Mouse (Mus musculus) spleen, adult 18-20 months (tissue): ENCODE results near the gene Safb.
"Not testable (repeated sequence)": the region's sequence is repeated elsewhere in the genome, so short reads cannot be mapped to it uniquely, and the experiment has no call there.

ENCODE experiments used
- DNase-seq, 2 experiments: peaks; one replicate each; pipeline ENCODE4 v3.0.0; 2022; ENCODE audit warnings: mixed read lengths in 2 of 2

Gene Safb

DNA sequence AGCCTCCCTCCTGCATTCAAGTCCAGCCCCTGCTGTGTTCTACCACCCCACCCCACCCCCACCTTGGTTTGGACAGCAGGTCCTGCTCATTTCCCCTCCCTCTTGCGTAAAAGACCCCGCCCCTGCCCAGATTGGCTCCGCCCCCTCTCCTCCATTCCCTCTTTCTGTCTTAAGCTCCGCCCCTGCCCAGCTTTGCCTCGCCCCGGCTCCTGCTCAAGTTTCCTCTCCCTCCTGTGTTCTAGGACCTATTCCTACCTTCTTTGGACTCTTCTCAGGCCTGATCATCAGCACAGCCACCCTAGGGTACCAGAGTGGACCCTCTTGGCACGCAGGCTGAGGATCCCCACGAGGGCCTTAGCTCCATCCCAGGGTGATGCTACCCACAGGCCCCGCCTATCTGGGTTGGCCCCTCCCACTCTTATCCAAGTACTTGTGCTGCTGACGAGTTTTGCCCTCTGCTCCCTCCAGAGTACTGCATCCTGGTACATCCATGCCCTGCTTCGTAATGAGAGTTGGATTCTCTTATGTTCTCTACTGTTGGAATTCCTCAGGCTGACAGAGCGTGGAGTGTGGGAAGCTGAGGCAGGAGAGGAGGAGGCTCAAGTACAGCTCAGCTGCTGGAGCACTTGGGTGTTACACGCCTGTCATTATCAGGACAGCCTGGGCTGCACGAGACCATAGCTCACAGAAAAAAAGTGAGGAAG lies 27.4 kb downstream of the Safb start:
- peak in 1 of 2 experiments; percentile 35 for DNase-seq

DNA sequence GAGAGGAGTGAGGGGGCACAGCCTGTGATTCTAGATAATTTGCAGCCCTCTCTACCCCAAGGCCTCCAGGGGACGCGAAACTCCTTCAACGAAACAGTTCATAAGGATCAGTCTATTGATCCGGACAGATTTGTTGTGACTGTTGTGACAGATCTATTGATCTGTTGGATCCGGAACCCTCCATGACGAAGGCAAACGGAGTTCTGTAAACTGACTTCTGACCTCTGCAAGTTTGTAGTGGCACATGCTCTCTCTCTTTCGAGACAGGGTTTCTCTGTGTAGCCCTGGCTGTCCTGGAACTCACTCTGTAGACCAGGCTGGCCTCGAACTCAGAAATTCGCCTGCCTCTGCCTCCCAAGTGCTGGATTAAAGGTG lies 27.9 kb downstream of the Safb start:
- DNase-seq, result not testable (repeated sequence)

DNA sequence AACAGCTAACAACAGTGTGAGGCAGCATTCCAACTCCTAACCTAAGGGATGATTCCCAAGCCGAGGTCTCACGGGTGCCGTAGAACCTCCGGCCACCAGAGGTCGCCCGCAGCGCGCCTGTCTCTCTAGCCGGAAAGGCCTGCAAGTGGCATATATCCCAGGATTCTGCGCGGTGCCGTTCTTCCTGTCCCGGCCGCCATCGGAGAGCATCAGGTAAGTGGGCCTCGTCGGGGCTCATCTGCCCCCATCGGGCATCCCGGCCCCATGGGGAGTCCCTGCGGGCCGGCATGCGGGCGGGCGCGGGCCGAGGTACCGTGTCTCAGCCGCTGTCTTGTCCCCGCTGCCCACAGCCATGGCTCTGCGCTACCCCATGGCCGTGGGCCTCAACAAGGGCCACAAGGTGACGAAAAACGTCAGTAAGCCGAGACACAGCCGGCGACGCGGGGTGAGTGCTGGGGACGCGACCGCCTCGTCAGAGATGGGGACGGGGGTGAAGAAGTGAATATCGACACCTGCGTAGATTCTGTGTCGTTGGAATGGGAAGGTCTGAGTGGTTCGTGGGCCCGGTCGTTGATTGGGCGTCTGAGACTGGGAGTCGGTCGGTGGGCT lies 28.7 kb downstream of the Safb start, which contains the start of gene Rpl36:
Rpl36 (plus strand) TSS at position 181 of the 609 bp plus-strand sequence.
- DNase-seq, result peak; percentile 85 to 94

DNA sequence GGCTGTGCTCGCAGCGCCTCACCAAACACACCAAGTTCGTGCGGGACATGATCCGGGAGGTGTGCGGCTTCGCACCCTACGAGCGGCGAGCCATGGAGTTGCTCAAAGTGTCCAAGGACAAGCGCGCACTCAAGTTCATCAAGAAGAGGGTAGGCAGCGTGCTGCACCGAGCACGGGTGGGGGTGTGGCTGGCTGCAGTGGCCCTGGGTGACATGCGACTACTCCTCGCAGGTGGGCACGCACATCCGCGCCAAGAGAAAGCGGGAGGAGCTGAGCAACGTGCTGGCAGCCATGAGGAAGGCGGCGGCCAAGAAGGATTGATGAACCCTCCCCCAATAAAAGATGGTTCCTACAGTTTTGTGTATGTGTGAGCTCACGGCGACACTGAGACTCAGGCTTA lies 29.3 kb downstream of the Safb start:
- not testable (repeated sequence) for DNase-seq

DNA sequence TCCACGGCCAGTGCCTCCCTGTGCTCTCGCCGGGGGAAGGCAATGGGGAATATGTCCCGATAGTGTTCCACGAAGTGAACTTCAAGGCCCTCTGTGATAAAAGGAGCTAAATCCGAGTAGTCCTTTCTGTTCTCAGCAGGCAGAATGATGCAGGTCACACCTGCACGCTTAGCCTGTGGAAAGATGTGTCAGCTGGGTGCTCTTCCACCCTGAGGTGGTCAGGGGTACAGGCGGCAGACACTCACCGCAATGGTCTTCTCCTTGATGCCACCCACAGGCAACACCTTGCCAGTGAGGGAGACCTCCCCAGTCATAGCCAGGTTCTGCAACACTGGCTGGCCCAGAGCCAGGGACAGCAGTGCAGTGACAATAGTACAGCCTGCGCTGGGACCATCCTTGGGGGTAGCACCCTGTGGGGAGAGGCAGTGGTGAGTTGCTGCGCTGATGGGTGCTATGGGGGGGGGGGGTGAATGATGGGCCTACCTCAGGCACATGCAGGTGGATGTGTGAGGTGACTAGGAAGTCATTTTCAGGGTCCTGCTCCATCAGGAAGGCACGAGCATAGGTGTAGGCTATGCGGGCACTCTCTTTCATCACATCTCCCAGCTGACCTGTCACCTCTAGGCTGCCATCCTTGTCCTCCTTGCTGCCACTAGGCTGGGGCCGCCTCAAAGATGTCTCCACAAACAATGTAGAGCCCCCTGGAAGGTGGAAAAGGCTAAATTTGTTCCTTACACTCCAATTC lies 29.9 kb downstream of the Safb start:
- DNase-seq, result no peak

DNA sequence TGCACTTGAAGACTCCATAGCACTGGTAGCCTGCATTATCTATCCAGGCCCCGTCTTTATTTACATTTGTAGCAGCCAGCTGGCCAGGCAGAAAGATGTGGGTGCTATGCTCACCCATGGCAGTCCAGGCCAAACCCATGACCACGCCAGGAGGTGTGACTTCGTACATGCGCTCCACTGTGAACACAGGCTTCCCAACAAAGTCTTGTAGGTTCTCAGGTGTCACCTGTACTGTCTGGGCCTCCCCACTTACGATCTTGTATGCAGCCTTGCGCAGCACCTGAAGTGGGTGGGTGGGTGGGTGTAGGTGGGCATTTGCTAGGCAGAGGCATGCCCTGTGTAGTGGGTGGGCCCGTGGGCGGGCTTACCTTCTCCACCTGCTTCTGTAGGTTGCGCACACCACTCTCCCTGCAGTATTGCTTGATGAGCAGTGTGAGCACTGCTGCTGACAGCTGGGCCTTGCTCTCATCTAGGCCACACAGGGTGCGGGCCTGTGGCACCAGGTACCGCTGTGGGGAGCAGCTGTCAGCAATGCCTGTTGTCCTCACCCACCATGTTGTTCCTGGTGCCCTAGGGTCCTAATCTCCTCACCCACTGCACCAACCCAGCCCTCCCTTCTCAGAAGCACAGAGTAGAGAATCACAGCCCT lies 30.6 kb downstream of the Safb start:
- DNase-seq, result no peak

DNA sequence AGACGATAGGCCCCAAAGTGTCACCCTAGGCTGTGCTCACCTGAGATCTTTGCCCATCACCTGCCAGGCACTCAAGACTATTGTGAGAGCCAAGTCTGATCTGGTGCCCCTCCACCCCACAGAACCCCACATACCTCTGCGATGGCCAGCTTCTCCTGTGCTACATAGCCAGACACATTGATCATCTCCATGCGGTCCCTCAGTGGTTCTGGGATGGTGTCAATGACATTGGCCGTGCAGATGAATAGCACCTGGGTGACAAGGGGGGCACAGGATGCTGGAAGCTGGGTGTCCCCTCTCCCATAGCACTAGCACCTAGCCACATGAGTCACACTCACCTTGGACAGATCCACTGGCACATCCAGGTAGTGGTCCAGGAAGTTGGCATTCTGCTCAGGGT lies 31.2 kb downstream of the Safb start:
- no peak for DNase-seq

DNA sequence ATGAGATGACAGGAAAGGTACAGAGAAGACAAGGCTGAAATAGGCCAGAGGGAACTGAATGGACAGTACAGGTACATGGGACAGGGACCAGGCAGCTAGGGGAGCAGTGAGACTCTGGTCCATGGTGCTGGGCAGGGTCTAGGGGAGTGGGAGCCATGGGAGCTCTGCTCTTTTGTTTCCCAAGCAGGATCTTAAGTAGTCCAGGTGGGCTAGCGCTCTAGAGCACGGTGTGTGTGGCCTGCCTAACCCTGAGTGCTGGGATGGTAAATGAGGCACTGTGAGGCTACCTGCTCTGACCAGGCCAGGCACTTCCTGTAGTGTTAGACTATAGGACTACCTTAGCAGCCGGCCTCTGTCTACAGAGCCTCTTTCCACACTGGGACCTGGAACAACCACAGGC lies 32.1 kb downstream of the Safb start:
- no peak for DNase-seq

DNA sequence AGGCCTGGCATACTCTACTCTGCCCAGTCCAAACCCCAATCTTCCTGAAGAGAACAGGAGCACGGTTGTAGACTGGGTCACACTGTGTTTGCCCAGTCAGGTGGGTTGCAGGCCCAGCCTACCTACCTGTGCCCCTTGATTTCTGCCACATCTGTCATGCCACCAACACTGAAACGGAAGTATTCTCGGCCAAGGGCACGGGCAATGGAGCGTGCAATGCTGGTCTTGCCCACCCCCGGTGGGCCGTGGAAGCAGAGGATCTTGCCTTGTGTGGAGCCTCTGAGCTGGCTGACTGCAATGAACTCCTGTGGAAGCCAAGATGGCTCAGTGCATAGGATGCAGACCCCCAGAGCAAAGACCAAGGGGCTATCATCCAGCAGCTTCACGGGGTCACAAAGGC lies 33.0 kb downstream of the Safb start:
- DNase-seq, result no peak

DNA sequence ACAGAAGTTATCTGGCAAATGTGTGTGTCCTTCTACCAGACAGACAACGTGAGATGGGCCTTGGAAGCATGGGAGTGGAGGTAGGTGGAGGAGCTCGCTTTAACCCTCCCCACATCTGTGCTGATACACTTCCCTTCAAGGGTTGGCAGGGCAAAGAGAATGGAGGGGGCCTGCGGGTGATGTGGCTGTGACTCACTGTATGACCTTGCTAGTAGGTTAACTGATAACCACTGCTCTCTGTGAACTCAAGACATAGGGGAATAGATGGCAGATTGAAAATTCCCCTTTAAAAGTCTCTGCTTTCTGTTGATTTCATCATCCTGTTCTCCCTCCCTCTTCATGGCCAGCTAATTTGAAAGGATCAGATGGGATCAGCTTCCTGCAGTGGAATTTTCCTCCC lies 40.9 kb downstream of the Safb start:
- no peak for DNase-seq

DNA sequence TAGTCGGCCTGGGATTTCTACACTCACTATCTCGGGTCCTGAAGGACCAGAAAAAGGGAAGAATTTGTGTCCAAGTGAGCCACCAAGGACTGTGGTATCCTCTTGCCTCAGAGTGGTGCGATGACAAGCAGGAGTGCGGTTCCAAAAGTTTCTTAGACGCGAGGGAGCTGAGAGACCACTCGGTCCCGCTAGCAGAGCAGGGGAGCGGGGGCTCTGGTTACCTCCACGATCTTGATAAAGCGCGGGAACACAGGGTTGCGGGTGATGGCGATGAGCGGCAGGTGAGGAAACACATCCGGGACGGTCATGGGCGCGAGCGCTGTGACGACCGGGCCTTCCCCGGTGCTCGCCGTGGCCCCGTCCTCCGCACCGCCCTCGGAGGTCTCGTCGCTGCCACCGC lies 41.6 kb downstream of the Safb start:
- no peak for DNase-seq

DNA sequence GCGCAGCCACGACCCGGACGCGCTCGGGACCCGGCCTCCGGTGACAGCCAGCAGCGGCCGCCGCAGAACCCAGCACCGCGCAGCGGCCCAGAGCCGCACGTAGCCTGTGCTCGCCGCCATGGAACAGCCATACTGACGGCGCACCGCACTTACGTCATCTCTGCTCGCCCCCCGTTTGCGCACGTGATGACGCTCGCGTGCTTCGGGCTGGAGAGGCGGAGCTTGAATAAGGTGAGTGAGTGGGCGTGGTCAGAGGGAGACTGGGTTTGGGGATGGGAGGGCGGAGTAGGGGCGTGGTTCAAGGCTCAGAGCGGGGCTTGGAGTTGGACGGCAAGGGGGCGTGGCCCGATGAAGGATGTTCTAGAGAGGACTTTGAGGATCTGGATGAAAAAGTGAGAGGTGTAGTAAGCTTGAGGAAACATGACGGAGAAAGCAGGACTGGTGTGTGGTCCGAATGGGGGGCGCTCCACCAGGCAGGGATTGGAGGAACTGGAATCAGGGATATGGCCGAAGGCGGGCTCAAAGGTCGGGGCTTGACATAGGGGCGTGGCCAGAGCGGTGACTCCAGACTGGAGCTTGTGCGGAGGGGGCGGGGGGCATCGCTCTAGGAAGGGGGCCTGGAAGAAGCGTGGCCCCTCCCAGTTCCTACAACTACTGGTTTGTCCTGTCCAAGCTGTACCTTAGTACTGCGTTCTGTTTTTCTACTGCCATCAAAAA lies 42.3 kb downstream of the Safb start, which contains the start of gene Lonp1:
Lonp1 (minus strand) TSS at position 134 of the 717 bp plus-strand sequence.
- peak; percentile 96 to 97 for DNase-seq

DNA sequence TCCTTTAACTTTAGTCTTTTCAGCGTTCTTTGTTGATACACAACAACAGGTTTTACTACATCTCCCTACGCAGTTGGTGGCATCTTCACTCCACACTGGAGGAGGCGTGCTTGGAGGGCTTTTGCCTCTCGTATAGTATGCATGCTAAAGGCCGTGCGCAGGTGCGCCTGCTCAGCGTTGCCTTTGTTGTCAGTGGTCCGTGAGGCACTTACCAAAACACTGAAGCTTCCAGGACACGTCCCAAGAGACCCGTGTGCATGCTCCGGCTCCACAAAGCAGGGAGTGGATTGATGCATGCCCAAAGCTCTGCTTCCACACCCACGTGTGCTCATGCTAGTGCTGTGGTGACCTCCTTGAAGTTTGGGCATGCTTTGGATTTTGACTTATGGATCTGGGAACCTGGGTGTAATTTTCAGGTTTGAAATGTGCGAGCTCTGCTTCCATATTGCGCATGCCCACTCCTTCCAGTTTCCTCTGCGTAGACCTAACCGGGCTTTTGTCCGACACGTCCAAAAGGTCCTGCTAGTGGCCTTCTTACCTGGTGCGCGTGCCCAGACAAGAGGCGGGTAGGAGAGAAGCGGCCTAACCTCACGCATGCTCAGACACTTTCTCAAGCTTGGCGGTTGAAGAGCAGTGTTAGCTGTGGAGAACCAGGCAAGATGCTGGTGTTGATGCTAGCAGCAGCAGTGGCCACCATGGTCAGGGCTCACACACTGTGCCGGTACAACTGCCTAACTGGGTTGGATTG lies 43.1 kb downstream of the Safb start, which contains the start of gene Catsperd:
Catsperd (plus strand) TSS at position 614 of the 748 bp plus-strand sequence.
- no peak for DNase-seq

DNA sequence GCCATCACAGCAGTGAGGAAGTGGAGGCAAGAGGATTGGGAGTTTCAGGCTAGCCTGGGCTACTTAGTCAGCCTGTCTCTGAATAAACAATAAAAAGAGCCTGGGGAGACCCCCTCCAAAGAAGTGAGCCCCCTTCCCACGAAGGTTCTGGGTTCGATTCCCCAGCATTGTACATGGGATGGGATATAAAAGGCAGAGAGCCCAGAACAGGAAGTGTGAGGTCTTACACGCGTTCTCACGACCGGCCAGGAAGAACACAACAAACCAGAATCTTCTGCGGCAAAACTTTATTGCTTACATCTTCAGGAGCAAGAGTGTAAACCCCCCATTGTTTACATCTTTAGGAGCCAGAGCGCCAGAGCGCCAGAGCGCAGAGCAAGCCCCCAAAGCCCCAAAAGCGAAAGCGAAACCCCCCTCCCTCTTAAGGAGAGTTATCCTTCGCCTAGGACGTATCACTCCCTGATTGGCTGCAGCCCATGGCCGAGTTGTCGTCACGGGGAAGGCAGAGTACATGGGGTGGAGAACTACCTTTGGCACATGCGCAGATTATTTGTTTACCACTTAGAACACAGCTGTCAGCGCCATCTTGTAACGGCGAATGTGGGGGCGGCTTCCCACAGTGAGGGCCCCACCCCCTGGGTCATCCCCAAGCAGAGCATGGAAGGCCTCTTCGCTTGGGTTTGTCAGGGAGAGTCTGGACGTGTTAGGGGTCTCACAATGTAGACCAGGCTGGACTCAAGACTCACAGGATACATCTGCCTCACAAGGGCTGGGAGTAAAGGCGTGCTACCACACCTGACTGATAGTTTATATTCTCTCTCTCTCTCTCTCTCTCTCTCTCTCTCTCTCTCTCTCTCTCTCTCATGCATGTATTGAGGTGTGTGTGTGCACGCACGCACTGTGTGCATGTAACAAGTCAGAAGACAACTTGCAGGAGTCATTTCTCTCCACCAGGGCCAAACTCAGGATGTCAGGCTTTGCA lies 45.5 kb downstream of the Safb start:
- DNase-seq, result not testable (repeated sequence)

DNA sequence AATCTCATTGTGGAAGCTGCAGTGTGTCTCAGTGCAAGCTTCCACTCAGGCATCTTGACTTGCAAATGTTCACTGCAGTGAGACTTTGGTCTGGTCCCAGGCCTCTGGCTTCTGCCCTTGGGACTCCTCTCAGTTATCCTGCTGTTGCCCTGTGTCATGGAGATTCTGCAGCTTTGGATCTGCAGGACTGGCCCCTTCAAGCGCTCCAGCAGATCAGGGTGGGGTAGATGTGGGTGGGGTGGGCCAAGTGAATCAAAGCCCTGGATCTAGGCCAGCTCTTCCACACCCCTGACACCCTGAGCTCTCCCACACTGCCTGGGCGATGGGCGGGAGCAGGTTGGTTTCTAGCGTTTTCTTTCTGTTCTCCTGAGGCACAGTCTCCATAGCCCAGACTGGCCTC lies 47.2 kb downstream of the Safb start:
- no peak for DNase-seq

DNA sequence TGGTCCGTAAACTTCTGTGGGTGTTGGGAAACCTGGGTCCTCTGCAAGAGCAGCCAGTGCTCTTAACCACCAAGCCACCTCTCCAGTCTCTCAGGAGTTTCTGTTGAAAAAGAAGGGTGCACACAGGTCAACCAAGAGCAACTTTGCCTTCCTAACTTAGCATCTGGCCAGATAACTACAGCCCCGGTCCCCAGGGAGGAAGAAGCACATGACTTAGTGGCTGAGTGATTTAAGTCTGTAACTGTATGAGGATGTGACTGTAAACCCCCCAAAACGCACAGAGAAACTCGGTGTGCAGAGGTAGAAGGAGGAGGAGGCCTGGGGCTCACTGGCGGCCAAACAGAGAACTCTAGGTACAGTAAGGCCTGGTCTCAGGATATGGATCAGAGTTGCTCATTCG lies 49.4 kb downstream of the Safb start:
- peak; percentile 28 to 42 for DNase-seq

DNA sequence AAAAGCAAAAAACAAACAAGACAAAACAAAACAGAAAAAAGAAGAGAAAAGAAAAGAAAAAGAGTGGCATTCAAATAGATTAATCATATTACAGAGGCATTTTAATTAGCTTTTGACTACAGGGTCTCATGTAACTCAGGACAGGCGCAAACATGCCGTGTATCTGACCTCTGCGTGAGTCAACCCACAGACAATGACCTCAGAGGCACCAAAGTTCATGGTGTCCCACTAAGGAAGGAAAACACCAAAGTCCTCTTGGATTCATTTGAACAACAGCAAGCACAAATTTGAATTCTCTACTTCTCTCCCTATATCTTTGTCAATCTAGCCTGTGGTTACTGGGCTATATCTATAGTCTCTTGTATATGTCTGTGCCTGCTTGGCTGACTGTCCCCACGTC lies 58.6 kb downstream of the Safb start:
- DNase-seq, result no peak

DNA sequence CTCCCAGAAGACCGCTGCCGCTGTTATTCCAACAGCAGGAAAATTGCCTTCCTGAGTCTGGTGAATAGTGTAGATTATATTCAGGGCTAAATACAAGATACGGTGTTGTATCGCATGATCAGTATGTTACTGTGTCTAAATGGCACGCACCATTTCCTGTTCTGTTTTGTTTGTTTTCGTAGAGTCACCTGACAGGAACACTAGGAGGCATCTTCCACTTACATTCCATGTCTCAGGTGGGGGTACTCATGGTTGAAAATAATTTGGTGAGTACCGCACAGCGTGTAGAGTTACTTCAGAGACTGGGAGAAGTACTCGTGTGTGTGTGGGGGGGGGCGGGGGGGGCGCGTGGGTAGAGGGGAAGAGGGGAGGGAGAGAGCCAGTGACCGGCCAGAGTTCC lies 62.9 kb downstream of the Safb start:
- no peak for DNase-seq

DNA sequence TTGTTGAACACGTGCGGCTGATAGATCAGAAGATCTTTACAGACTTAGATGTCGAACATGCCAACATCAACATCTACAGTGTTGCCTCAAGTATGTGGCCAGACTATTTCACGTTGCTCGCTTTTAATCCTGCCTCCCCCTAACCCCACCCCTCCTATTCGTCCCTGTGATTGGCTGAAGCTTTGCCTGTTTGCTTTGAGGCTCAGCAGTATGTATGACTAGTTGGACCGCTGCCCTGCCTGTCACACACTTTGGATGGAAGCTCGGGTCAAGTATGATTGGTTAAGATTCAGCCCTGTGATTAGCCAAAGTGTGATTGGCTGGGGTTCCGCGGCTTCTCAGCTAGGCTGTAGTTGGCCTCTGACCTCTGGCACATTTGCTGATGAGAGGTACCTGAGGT lies 67.2 kb downstream of the Safb start:
- no peak for DNase-seq

DNA sequence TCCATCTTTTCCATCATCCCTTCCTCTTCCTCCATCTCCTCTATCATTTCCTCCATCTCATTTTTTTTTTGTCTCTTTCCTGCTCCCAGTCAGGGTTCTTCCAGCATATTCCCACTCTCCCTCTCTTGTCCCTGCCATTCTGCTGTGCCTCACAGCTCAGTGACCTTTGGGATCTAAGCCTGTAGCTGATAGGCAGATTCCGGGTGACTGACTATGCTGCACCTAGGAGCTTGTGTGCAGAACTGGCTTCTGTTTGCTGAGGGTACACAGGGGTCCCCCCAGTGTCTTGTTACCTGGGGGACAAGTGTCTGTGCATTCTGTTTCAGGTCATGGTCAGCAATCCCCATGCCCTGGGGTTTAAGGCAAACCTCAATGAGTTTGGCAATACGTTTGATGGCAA lies 70.1 kb downstream of the Safb start:
- DNase-seq, result no peak

DNA sequence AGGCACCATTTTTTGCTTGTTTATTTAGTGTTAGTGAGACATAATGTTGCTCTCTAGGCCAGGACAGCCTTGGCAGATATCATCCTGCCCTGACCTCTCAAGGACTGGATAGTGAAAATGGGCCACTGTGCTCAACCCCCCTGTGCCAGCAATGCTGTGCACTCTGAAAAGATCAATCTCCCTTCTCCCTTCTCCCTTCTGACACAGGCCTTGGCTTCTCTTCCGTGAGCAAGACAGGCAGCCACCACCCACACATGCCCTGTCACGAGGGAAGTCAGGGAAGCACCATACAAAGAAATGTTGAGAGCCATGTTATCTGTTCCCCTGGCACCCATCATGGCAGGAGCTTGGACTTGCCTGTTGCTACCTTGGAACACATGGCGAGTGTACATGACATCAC lies 70.7 kb downstream of the Safb start:
- no peak for DNase-seq
